Mouse (Mus musculus) brain, embryonic 14.5 days (tissue): ENCODE data around the gene Relt.

ENCODE experiments used
- CTCF ChIP-seq: fragments of 200-500 bp; IDR thresholded peaks from 2 replicates; pipeline ENCODE4 v1.5.1; 2012; ENCODE audit warnings: inconsistent platforms, mild to moderate bottlenecking, moderate library complexity, borderline replicate concordance; ENCODE audit not compliant: insufficient read depth, insufficient read length; ENCODE audit errors: extremely low read depth
- POLR2A ChIP-seq: fragments of 200-500 bp; IDR thresholded peaks from 2 replicates; pipeline ENCODE4 v1.6.1; 2012; ENCODE audit warnings: mild to moderate bottlenecking, inconsistent platforms, borderline replicate concordance; ENCODE audit not compliant: poor library complexity, insufficient read depth, insufficient read length, severe bottlenecking; ENCODE audit errors: extremely low read depth

- TF ChIP-seq POLR2A (no peak), CTCF (no peak)
These were observed 30.2 kb upstream of the Relt start for GRCm38 (mm10) chr7:100893249-100894056.
